Mouse (Mus musculus): ENCODE data around the gene Mrtfa.

Gene Mrtfa

GRCm38 (mm10) chr15:81202462-81202861, 11.9 kb upstream of the Mrtfa start:
- in situ Hi-C loops (cut with MboI; ENCODE audit: low pct_unique_long_range_greater_than_20kb in 1 of 2, low sequenced_read_pairs in 2 of 2, unreplicated experiment in 1 of 2), result no loop called here

GRCm38 (mm10) chr15:81199372-81199959, 8.9 kb upstream of the Mrtfa start:
- in situ Hi-C loops (cut with MboI; ENCODE audit: low pct_unique_long_range_greater_than_20kb in 1 of 2, low sequenced_read_pairs in 2 of 2, unreplicated experiment in 1 of 2), result loop anchor here (5.0 kb wide), 2 partner anchors 122 to 127 kb away; no protein-coding TSS in a partner anchor

- in situ Hi-C loops (cut with MboI; ENCODE audit: low pct_unique_long_range_greater_than_20kb in 1 of 2, low sequenced_read_pairs in 2 of 2, unreplicated experiment in 1 of 2), result loop anchor here (5.0 kb wide), 2 partner anchors 121 to 126 kb away; no protein-coding TSS in a partner anchor
Observed at GRCm38 (mm10) chr15:81198447-81198846, 7.9 kb upstream of the Mrtfa start.

- in situ Hi-C loops (cut with MboI; ENCODE audit: low pct_unique_long_range_greater_than_20kb in 1 of 2, low sequenced_read_pairs in 2 of 2, unreplicated experiment in 1 of 2), result loop anchor here (5.0 kb wide), 2 partner anchors 120 to 125 kb away; no protein-coding TSS in a partner anchor
Observed at GRCm38 (mm10) chr15:81197197-81197596, 6.6 kb upstream of the Mrtfa start.

GRCm38 (mm10) chr15:81195447-81195846, 4.9 kb upstream of the Mrtfa start:
- in situ Hi-C loops (cut with MboI; ENCODE audit: low pct_unique_long_range_greater_than_20kb in 1 of 2, low sequenced_read_pairs in 2 of 2, unreplicated experiment in 1 of 2), result loop anchor here (5.0 kb wide), 2 partner anchors 118 to 123 kb away; no protein-coding TSS in a partner anchor

- in situ Hi-C loops (cut with MboI; ENCODE audit: low pct_unique_long_range_greater_than_20kb in 1 of 2, low sequenced_read_pairs in 2 of 2, unreplicated experiment in 1 of 2), result loop anchor here (5.0 kb wide), 2 partner anchors 117 to 122 kb away; no protein-coding TSS in a partner anchor
Observed at GRCm38 (mm10) chr15:81194791-81195190, 4.2 kb upstream of the Mrtfa start.

- in situ Hi-C loops (cut with MboI; ENCODE audit: low pct_unique_long_range_greater_than_20kb in 1 of 2, low sequenced_read_pairs in 2 of 2, unreplicated experiment in 1 of 2), result no loop called here
Observed at GRCm38 (mm10) chr15:81192858-81193257, 2.3 kb upstream of the Mrtfa start.

GRCm38 (mm10) chr15:81192316-81192715, 1.8 kb upstream of the Mrtfa start:
- in situ Hi-C loops (cut with MboI; ENCODE audit: low pct_unique_long_range_greater_than_20kb in 1 of 2, low sequenced_read_pairs in 2 of 2, unreplicated experiment in 1 of 2), result no loop called here

- in situ Hi-C loops (cut with MboI; ENCODE audit: low pct_unique_long_range_greater_than_20kb in 1 of 2, low sequenced_read_pairs in 2 of 2, unreplicated experiment in 1 of 2), result no loop called here
Observed at GRCm38 (mm10) chr15:81191303-81191702, 746 bp upstream of the Mrtfa start.

GRCm38 (mm10) chr15:81190011-81190629, 437 bp downstream of the Mrtfa start:
- in situ Hi-C loops (cut with MboI; ENCODE audit: low pct_unique_long_range_greater_than_20kb in 1 of 2, low sequenced_read_pairs in 2 of 2, unreplicated experiment in 1 of 2), result no loop called here

GRCm38 (mm10) chr15:81189061-81189460, 1.5 kb downstream of the Mrtfa start:
- in situ Hi-C loops (cut with MboI; ENCODE audit: low pct_unique_long_range_greater_than_20kb in 1 of 2, low sequenced_read_pairs in 2 of 2, unreplicated experiment in 1 of 2), result no loop called here

- in situ Hi-C loops (cut with MboI; ENCODE audit: low pct_unique_long_range_greater_than_20kb in 1 of 2, low sequenced_read_pairs in 2 of 2, unreplicated experiment in 1 of 2), result no loop called here
Observed at GRCm38 (mm10) chr15:81184913-81185312, 5.6 kb downstream of the Mrtfa start.

- in situ Hi-C loops (cut with MboI; ENCODE audit: low pct_unique_long_range_greater_than_20kb in 1 of 2, low sequenced_read_pairs in 2 of 2, unreplicated experiment in 1 of 2), result no loop called here
Observed at GRCm38 (mm10) chr15:81181233-81181632, 9.3 kb downstream of the Mrtfa start.

- in situ Hi-C loops (cut with MboI; ENCODE audit: low pct_unique_long_range_greater_than_20kb in 1 of 2, low sequenced_read_pairs in 2 of 2, unreplicated experiment in 1 of 2), result no loop called here
Observed at GRCm38 (mm10) chr15:81179523-81179922, 11.0 kb downstream of the Mrtfa start.

GRCm38 (mm10) chr15:81178703-81179102, 11.9 kb downstream of the Mrtfa start:
- in situ Hi-C loops (cut with MboI; ENCODE audit: low pct_unique_long_range_greater_than_20kb in 1 of 2, low sequenced_read_pairs in 2 of 2, unreplicated experiment in 1 of 2), result no loop called here

GRCm38 (mm10) chr15:81177860-81178259, 12.7 kb downstream of the Mrtfa start:
- in situ Hi-C loops (cut with MboI; ENCODE audit: low pct_unique_long_range_greater_than_20kb in 1 of 2, low sequenced_read_pairs in 2 of 2, unreplicated experiment in 1 of 2), result no loop called here

GRCm38 (mm10) chr15:81175633-81176032, 14.9 kb downstream of the Mrtfa start:
- in situ Hi-C loops (cut with MboI; ENCODE audit: low pct_unique_long_range_greater_than_20kb in 1 of 2, low sequenced_read_pairs in 2 of 2, unreplicated experiment in 1 of 2), result no loop called here

- in situ Hi-C loops (cut with MboI; ENCODE audit: low pct_unique_long_range_greater_than_20kb in 1 of 2, low sequenced_read_pairs in 2 of 2, unreplicated experiment in 1 of 2), result no loop called here
Observed at GRCm38 (mm10) chr15:81172259-81172658, 18.3 kb downstream of the Mrtfa start.

GRCm38 (mm10) chr15:81168735-81169134, 21.8 kb downstream of the Mrtfa start:
- in situ Hi-C loops (cut with MboI; ENCODE audit: low pct_unique_long_range_greater_than_20kb in 1 of 2, low sequenced_read_pairs in 2 of 2, unreplicated experiment in 1 of 2), result no loop called here

- in situ Hi-C loops (cut with MboI; ENCODE audit: low pct_unique_long_range_greater_than_20kb in 1 of 2, low sequenced_read_pairs in 2 of 2, unreplicated experiment in 1 of 2), result no loop called here
Observed at GRCm38 (mm10) chr15:81167831-81168230, 22.7 kb downstream of the Mrtfa start.

Measured in mouse embryonic stem cell (cell line).